Comparison of ENCODE assay signal across 12 mouse cellular contexts in the genomic region with DNA sequence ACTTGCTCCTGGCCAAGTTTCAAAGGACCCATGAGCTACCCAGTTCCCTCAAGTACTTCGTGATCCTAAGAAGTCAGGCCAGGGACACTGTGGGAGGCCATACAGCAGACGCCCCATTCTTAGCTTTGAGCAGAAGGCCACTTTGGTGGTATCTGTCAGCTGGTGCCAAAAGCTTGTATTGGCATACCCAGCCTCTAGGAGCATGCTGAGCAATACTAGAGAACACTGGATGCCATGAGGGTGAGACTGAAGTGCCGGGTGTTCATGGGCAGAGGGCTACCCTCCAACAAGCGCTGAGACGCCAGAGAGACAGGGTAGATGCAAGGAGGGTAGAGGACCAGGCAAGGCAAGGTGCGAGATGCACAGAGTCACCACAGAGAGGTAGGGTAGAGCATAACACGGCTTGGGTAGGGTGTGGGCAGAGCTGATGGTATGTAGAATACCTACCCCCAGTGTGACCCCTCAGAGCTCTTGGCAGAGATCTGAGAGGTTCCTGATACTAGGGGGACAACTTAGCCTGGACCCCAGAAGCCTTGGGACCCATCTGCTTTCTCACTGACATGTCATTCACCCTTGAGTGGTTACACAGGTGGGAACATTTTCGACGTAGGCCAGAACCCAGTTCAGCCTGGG. TPM values are rescaled to one million over a fixed set of nuclear protein-coding genes. Genes with fewer than 3 reads are reported as not detected.
DNase-seq lines count a peak whose midpoint lies in the region; ATAC-seq and TF ChIP-seq lines count a peak whose summit lies in the region.
"Had no signal": no experiment of that assay in that cellular context is flagged by ENCODE, and none has a peak within 500 bp of the region (broad histone marks: within the 10 kb centered on the region; RNA-seq: fewer than 3 reads in every experiment).

No protein-coding gene starts in this region.

- no peak overlapping the region for H3K4me2 ChIP-seq in forebrain, postnatal 0 days (ENCODE audit: low read depth)
- H3K4me2 ChIP-seq: embryonic facial prominence, embryonic 12.5 days; stomach, embryonic 15.5 days had no signal

- H3K79me2 ChIP-seq in C2C12 (ENCODE audit: control insufficient read depth, insufficient read depth), result peaks cover 96% of the 10 kb centered on the region

- TF ChIP-seq CTCF in forebrain, postnatal 0 days (IDR thresholded peaks at IDR 0.05; ENCODE audit: low read depth), result no peak
- TF ChIP-seq CTCF in layer of hippocampus, adult 2 months (conservative IDR thresholded peaks at IDR 0.05), result 0 out of 2 replicates have a peak, but pooled peaks have one; percentile 22
- no peak for TF ChIP-seq CTCF in C2C12 (IDR thresholded peaks at IDR 0.05; ENCODE audit: control insufficient read depth, insufficient read depth, insufficient read length)

- peaks cover 12% of the 10 kb centered on the region for H3K36me3 ChIP-seq in forebrain, postnatal 0 days (ENCODE audit: insufficient read depth)
- peaks cover 92% of the 10 kb centered on the region for H3K36me3 ChIP-seq in forebrain, embryonic 10.5 days (replicated peaks)
- H3K36me3 ChIP-seq in C2C12 (ENCODE audit: control insufficient read depth, insufficient read depth), result peaks cover 34% of the 10 kb centered on the region

- WGBS in forebrain, postnatal 0 days, result 86% methylated on average over 9 of the region's 9 CpGs
- WGBS in forebrain, embryonic 10.5 days, result 92% methylated on average over 9 of the region's 9 CpGs

- H3K4me3 ChIP-seq in forebrain, postnatal 0 days (ENCODE audit: low read depth, low read length), result no peak overlapping the region
- H3K4me3 ChIP-seq in forebrain, embryonic 10.5 days, result no peak overlapping the region
- H3K4me3 ChIP-seq in layer of hippocampus, adult 2 months, result peak overlapping the region; percentile 8; the same call in 1 of the 2 replicates
- no peak overlapping the region for H3K4me3 ChIP-seq in C2C12 (ENCODE audit: insufficient read depth, poor library complexity, severe bottlenecking)
- H3K4me3 ChIP-seq: embryonic facial prominence, embryonic 12.5 days; stomach, embryonic 15.5 days had no signal

- no peaks in the 10 kb centered on the region for H3K9me3 ChIP-seq in forebrain, postnatal 0 days (ENCODE audit: low read length)
- no peaks in the 10 kb centered on the region for H3K9me3 ChIP-seq in forebrain, embryonic 10.5 days
- H3K9me3 ChIP-seq: embryonic facial prominence, embryonic 12.5 days; stomach, embryonic 15.5 days had no signal

- no peaks in the 10 kb centered on the region for H3K27me3 ChIP-seq in forebrain, postnatal 0 days (ENCODE audit: insufficient read depth, low read length)
- H3K27me3 ChIP-seq in forebrain, embryonic 10.5 days (ENCODE audit: poor library complexity, severe bottlenecking), result no peaks in the 10 kb centered on the region
- H3K27me3 ChIP-seq in C2C12 (ENCODE audit: control insufficient read depth, insufficient read depth, insufficient read length), result no peaks in the 10 kb centered on the region
- H3K27me3 ChIP-seq: embryonic facial prominence, embryonic 12.5 days; stomach, embryonic 15.5 days had no signal

- peak; percentile 9; the same call in 1 of the 2 replicates for ATAC-seq in forebrain, postnatal 0 days
- ATAC-seq in inflammation-experienced regulatory T-cells, adult 6 months, result no peak
- ATAC-seq: intestine, embryonic 16.5 days had no signal

- no peak overlapping the region for H3K27ac ChIP-seq in forebrain, postnatal 0 days (ENCODE audit: low read depth, low read length)
- H3K27ac ChIP-seq in forebrain, embryonic 10.5 days, result no peak overlapping the region
- H3K27ac ChIP-seq in layer of hippocampus, adult 2 months, result peak overlapping the region; percentile 94
- H3K27ac ChIP-seq: embryonic facial prominence, embryonic 12.5 days; stomach, embryonic 15.5 days had no signal

- H3K9ac ChIP-seq in forebrain, postnatal 0 days, result no peak overlapping the region
- H3K9ac ChIP-seq: embryonic facial prominence, embryonic 12.5 days; stomach, embryonic 15.5 days had no signal

- peak overlapping the region; percentile 15 for H3ac ChIP-seq in C2C12 (ENCODE audit: control insufficient read depth, insufficient read length, low read depth)

- no peaks in the 10 kb centered on the region; the same call in 1 of the 2 replicates for H3K4me1 ChIP-seq in forebrain, postnatal 0 days (ENCODE audit: insufficient read depth)
- H3K4me1 ChIP-seq in forebrain, embryonic 10.5 days, result peaks cover 19% of the 10 kb centered on the region

- no peak for DNase-seq in forebrain, postnatal 0 days
- no peak for DNase-seq in forebrain, embryonic 10.5 days (ENCODE audit: extremely low spot score, low spot score)
- peak in 1 of 2 experiments; percentile 15 for DNase-seq in layer of hippocampus, adult 2 months (ENCODE audit: low spot score in 2 of 2)
- no peak for DNase-seq in layer of hippocampus, postnatal 36 days
- peak; percentile 39 for DNase-seq in cerebellum, adult 8-10 months
- DNase-seq in urinary bladder, postnatal 36 days (ENCODE audit: low spot score in 2 of 2), result no peak
- DNase-seq: left cerebral cortex, postnatal 4 days had no signal

- H3K79me3 ChIP-seq in C2C12 (ENCODE audit: low read depth), result peaks cover 77% of the 10 kb centered on the region

TF ChIP-seq in C2C12, 6 proteins besides CTCF, POLR2A, EP300 and RAD21:
- TF ChIP-seq MYOD1 (IDR thresholded peaks at IDR 0.05; ENCODE audit: control insufficient read depth, insufficient read length, low read depth) (no peak), MAX (IDR thresholded peaks at IDR 0.05) (no peak), MYOG (IDR thresholded peaks at IDR 0.05; ENCODE audit: control insufficient read depth, extremely low read depth, insufficient read length) (no peak), FOSL1 (IDR thresholded peaks at IDR 0.05; ENCODE audit: insufficient read depth, low read length, poor library complexity, severe bottlenecking) (no peak), USF1 (IDR thresholded peaks at IDR 0.05; ENCODE audit: low read depth) (no peak), CEBPB (IDR thresholded peaks at IDR 0.05; ENCODE audit: low read depth) (no peak)

RNA-seq across cellular contexts. Expression of gene Sh3gl1, which starts 6.1 kb away (rescaled TPM):
- 65.1 and 74.5 TPM in 2 replicates for total RNA-seq in forebrain, postnatal 0 days (2014; rRNA removed)
- polyA plus RNA-seq in forebrain, postnatal 0 days (2015; fragmentation: Nextera tagmentation; extraction: Ambion mirVana), result 93.2 and 99.0 TPM in 2 replicates
- 152 and 157 TPM in 2 replicates for polyA plus RNA-seq in forebrain, embryonic 10.5 days (2016; fragmentation: Nextera tagmentation; extraction: Ambion mirVana)
- 10 to 100 TPM; 63.0 to 69.7 TPM for total RNA-seq in layer of hippocampus, adult 2 months (2021)
- total RNA-seq in layer of hippocampus, postnatal 36 days (2021), result 10 to 100 TPM; 61.5 to 69.6 TPM
- polyA plus RNA-seq in C2C12 (2012; fragmentation: generic; extraction: Trizol), result 83.9 TPM
- 10 to 100 TPM; 86.9 to 93.6 (median 91.6) TPM for polyA plus RNA-seq in inflammation-experienced regulatory T-cells, adult 6 months (2017; shearing (Covaris generic))

RNA-seq across cellular contexts. Expression of gene Chaf1a, which starts 9.9 kb away (rescaled TPM):
- total RNA-seq in forebrain, postnatal 0 days (2014; rRNA removed), result 4.7 and 5.9 TPM in 2 replicates
- 4.5 and 4.6 TPM in 2 replicates for polyA plus RNA-seq in forebrain, postnatal 0 days (2015; fragmentation: Nextera tagmentation; extraction: Ambion mirVana)
- 53.9 and 54.7 TPM in 2 replicates for polyA plus RNA-seq in forebrain, embryonic 10.5 days (2016; fragmentation: Nextera tagmentation; extraction: Ambion mirVana)
- total RNA-seq in layer of hippocampus, adult 2 months (2021), result 1 to 10 TPM; 2.7 to 3.3 TPM
- total RNA-seq in layer of hippocampus, postnatal 36 days (2021), result 1 to 10 TPM; 2.5 to 3.6 TPM
- 39.9 TPM for polyA plus RNA-seq in C2C12 (2012; fragmentation: generic; extraction: Trizol)
- 1 to 10 TPM in 2 of 3 experiments, under 1 TPM in 1; 0.63 to 3.6 (median 1.3) TPM for polyA plus RNA-seq in inflammation-experienced regulatory T-cells, adult 6 months (2017; shearing (Covaris generic))

RNA-seq across cellular contexts. Expression of gene Mpnd, which starts 24.8 kb away (rescaled TPM):
- 155 and 159 TPM in 2 replicates for total RNA-seq in forebrain, postnatal 0 days (2014; rRNA removed)
- 99.0 and 110 TPM in 2 replicates for polyA plus RNA-seq in forebrain, postnatal 0 days (2015; fragmentation: Nextera tagmentation; extraction: Ambion mirVana)
- 105 and 114 TPM in 2 replicates for polyA plus RNA-seq in forebrain, embryonic 10.5 days (2016; fragmentation: Nextera tagmentation; extraction: Ambion mirVana)
- total RNA-seq in layer of hippocampus, adult 2 months (2021), result 100 to 1,000 TPM; 101 to 103 TPM
- 100 to 1,000 TPM in 1 of 2 experiments, 10 to 100 TPM in 1; 95.5 to 102 TPM for total RNA-seq in layer of hippocampus, postnatal 36 days (2021)
- polyA plus RNA-seq in C2C12 (2012; fragmentation: generic; extraction: Trizol), result 55.4 TPM
- polyA plus RNA-seq in inflammation-experienced regulatory T-cells, adult 6 months (2017; shearing (Covaris generic)), result 10 to 100 TPM in 2 of 3 experiments, 1 to 10 TPM in 1; 8.3 to 24.2 (median 17.4) TPM

RNA-seq across cellular contexts. Expression of gene Stap2, which starts 25.0 kb away (rescaled TPM):
- 2.2 and 4.5 TPM in 2 replicates for total RNA-seq in forebrain, postnatal 0 days (2014; rRNA removed)
- polyA plus RNA-seq in forebrain, postnatal 0 days (2015; fragmentation: Nextera tagmentation; extraction: Ambion mirVana), result 4.0 and 4.3 TPM in 2 replicates
- polyA plus RNA-seq in forebrain, embryonic 10.5 days (2016; fragmentation: Nextera tagmentation; extraction: Ambion mirVana), result 5.6 and 7.4 TPM in 2 replicates
- total RNA-seq in layer of hippocampus, adult 2 months (2021), result 1 to 10 TPM; 2.2 to 2.8 TPM
- total RNA-seq in layer of hippocampus, postnatal 36 days (2021), result 1 to 10 TPM; 2.1 TPM
- polyA plus RNA-seq in C2C12 (2012; fragmentation: generic; extraction: Trizol), result 0.48 TPM
- polyA plus RNA-seq in inflammation-experienced regulatory T-cells, adult 6 months (2017; shearing (Covaris generic)), result under 1 TPM in 1 of 3 experiments, not detected in 2; 0.30 TPM

RNA-seq across cellular contexts. Expression of gene Fsd1, which starts 44.0 kb away (rescaled TPM):
- total RNA-seq in forebrain, postnatal 0 days (2014; rRNA removed), result 106 and 113 TPM in 2 replicates
- polyA plus RNA-seq in forebrain, postnatal 0 days (2015; fragmentation: Nextera tagmentation; extraction: Ambion mirVana), result 162 and 169 TPM in 2 replicates
- 74.4 and 80.9 TPM in 2 replicates for polyA plus RNA-seq in forebrain, embryonic 10.5 days (2016; fragmentation: Nextera tagmentation; extraction: Ambion mirVana)
- 10 to 100 TPM; 67.2 to 69.0 TPM for total RNA-seq in layer of hippocampus, adult 2 months (2021)
- 10 to 100 TPM; 70.1 to 75.8 TPM for total RNA-seq in layer of hippocampus, postnatal 36 days (2021)
- polyA plus RNA-seq in C2C12 (2012; fragmentation: generic; extraction: Trizol), result 1.2 TPM
- under 1 TPM in 1 of 3 experiments, not detected in 2; 0.98 TPM for polyA plus RNA-seq in inflammation-experienced regulatory T-cells, adult 6 months (2017; shearing (Covaris generic))
